Mouse (Mus musculus): ENCODE measurements around the gene Pik3ca.

DNA sequence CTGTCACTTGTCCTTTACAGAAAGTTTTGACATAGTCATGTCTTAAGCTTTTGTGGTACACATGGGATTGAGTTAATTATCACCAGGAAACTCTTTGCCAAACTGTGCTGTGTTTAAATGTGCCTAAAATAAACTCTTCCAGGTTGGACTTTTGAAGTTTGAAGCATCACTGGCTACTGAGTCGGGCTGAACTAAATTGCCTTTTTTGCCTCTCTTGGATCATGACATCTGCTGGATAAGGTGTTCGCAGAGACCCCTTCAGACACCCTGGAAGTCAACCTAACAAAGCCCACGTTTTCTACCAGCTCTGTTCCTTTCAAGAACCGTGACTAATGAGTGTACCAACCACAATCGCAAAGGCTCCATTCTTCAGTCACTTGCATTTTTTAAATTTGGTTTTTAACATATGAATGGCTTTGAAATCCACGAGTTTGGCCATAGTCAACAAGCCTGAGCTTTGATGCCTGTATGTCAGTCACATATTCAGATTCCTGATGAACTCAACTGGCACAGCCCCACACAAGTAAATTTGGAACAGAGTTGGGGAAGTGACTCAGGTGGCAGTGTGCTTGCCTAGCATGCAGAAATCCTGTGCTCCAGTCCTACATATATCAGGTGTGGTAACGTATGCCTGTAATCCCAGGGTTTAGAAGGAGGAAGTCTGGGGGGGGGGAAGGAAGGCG is 97.8 kb downstream of the Pik3ca start:
- TF ChIP-seq CTCF (IDR thresholded peaks at IDR 0.05; ENCODE audit: control insufficient read depth, insufficient read depth, low read length): no peak
- TF ChIP-seq POLR2A (IDR thresholded peaks at IDR 0.05; ENCODE audit: borderline replicate concordance, control insufficient read depth, low read depth, low read length): no peak
